Mouse (Mus musculus): ENCODE data around the gene Sema5b. TPM values are rescaled to one million over a fixed set of nuclear protein-coding genes. Genes with fewer than 3 reads are reported as not detected.

Sema5b gene
- total RNA-seq (2021), result 10 to 100 TPM; 14.1 to 18.2 TPM

- peak; percentile 10 to 38 for DNase-seq (ENCODE audit: extremely low spot score in 1 of 2, low spot score in 1 of 2)
These were observed at the start of gene Sema5b for GRCm38 (mm10) chr16:35541117-35541641. Gene Sema5b (plus strand): TSS chr16:35541145.

- DNase-seq (ENCODE audit: extremely low spot score in 1 of 2, low spot score in 1 of 2), result no peak
These were observed 40.6 kb upstream of the Sema5b start for GRCm38 (mm10) chr16:35500342-35500741.

GRCm38 (mm10) chr16:35501106-35501760 lies 39.7 kb upstream of the Sema5b start:
- DNase-seq (ENCODE audit: extremely low spot score in 1 of 2, low spot score in 1 of 2), result no peak

GRCm38 (mm10) chr16:35502456-35502855 lies 38.5 kb upstream of the Sema5b start:
- no peak for DNase-seq (ENCODE audit: extremely low spot score in 1 of 2, low spot score in 1 of 2)

GRCm38 (mm10) chr16:35504266-35504665 lies 36.7 kb upstream of the Sema5b start:
- no peak for DNase-seq (ENCODE audit: extremely low spot score in 1 of 2, low spot score in 1 of 2)

GRCm38 (mm10) chr16:35505786-35506185 lies 35.2 kb upstream of the Sema5b start:
- no peak for DNase-seq (ENCODE audit: extremely low spot score in 1 of 2, low spot score in 1 of 2)

GRCm38 (mm10) chr16:35508581-35508980 lies 32.4 kb upstream of the Sema5b start:
- no peak for DNase-seq (ENCODE audit: extremely low spot score in 1 of 2, low spot score in 1 of 2)

- DNase-seq (ENCODE audit: extremely low spot score in 1 of 2, low spot score in 1 of 2), result no peak
These were observed 31.4 kb upstream of the Sema5b start for GRCm38 (mm10) chr16:35509331-35510070.

- no peak for DNase-seq (ENCODE audit: extremely low spot score in 1 of 2, low spot score in 1 of 2)
These were observed 24.9 kb upstream of the Sema5b start for GRCm38 (mm10) chr16:35515977-35516612.

- no peak for DNase-seq (ENCODE audit: extremely low spot score in 1 of 2, low spot score in 1 of 2)
These were observed 22.7 kb upstream of the Sema5b start for GRCm38 (mm10) chr16:35517976-35518951.

GRCm38 (mm10) chr16:35519245-35519644 lies 21.7 kb upstream of the Sema5b start:
- no peak for DNase-seq (ENCODE audit: extremely low spot score in 1 of 2, low spot score in 1 of 2)

GRCm38 (mm10) chr16:35524200-35524599 lies 16.7 kb upstream of the Sema5b start:
- DNase-seq (ENCODE audit: extremely low spot score in 1 of 2, low spot score in 1 of 2), result no peak

GRCm38 (mm10) chr16:35534630-35535029 lies 6.3 kb upstream of the Sema5b start:
- no peak for DNase-seq (ENCODE audit: extremely low spot score in 1 of 2, low spot score in 1 of 2)

GRCm38 (mm10) chr16:35537651-35538050 lies 3.3 kb upstream of the Sema5b start:
- DNase-seq (ENCODE audit: extremely low spot score in 1 of 2, low spot score in 1 of 2), result no peak

- DNase-seq (ENCODE audit: extremely low spot score in 1 of 2, low spot score in 1 of 2), result no peak
These were observed 1.9 kb upstream of the Sema5b start for GRCm38 (mm10) chr16:35539041-35539440.

GRCm38 (mm10) chr16:35540333-35541116 lies 420 bp upstream of the Sema5b start:
- DNase-seq (ENCODE audit: extremely low spot score in 1 of 2, low spot score in 1 of 2), result peak; percentile 30 to 47

- peak; percentile 17 to 20 for DNase-seq (ENCODE audit: extremely low spot score in 1 of 2, low spot score in 1 of 2)
These were observed 896 bp downstream of the Sema5b start for GRCm38 (mm10) chr16:35541661-35542420.

- no peak for DNase-seq (ENCODE audit: extremely low spot score in 1 of 2, low spot score in 1 of 2)
These were observed 1.5 kb downstream of the Sema5b start for GRCm38 (mm10) chr16:35542421-35542780.

- no peak for DNase-seq (ENCODE audit: extremely low spot score in 1 of 2, low spot score in 1 of 2)
These were observed 4.8 kb downstream of the Sema5b start for GRCm38 (mm10) chr16:35545723-35546122.

All from layer of hippocampus, postnatal 25 days (tissue).